Mouse (Mus musculus) midbrain, embryonic 11.5 days (tissue): ENCODE measurements around the gene Fabp3. TPM values are rescaled to one million over a fixed set of nuclear protein-coding genes. Genes with fewer than 3 reads are reported as not detected.

ENCODE experiments used
- ATAC-seq: fragments of 200-750 bp; cut with Nextera tagmentation; 2 replicates; pipeline ENCODE4 v1.8.0; 2017; ENCODE audit warnings: moderate TSS enrichment, moderate library complexity; ENCODE audit not compliant: low FRiP score
- DNase-seq: peaks from one replicate; pipeline ENCODE4 v3.0.0; 2015; ENCODE audit warnings: low spot score; ENCODE audit errors: missing footprints
- H3K27ac ChIP-seq: fragments of 300-500 bp; sonication (generic); 2 replicates; pipeline ENCODE4 v1.5.1; 2014; ENCODE audit warnings: low read depth, low read length
- H3K27me3 ChIP-seq: fragments of 300-500 bp; sonication (generic); 2 replicates; pipeline ENCODE4 v1.6.1; 2014; ENCODE audit warnings: mild to moderate bottlenecking, low read length, moderate library complexity, mixed read lengths; ENCODE audit not compliant: control insufficient read depth, insufficient read depth
- H3K36me3 ChIP-seq: fragments of 300-500 bp; sonication (generic); 2 replicates; pipeline ENCODE4 v1.6.1; 2014; ENCODE audit warnings: mild to moderate bottlenecking, low read length, moderate library complexity, mixed read lengths; ENCODE audit not compliant: control insufficient read depth, insufficient read depth
- H3K4me1 ChIP-seq: fragments of 300-500 bp; sonication (generic); 2 replicates; pipeline ENCODE4 v1.6.1; 2014; ENCODE audit warnings: low read length; ENCODE audit not compliant: control insufficient read depth, insufficient read depth
- H3K4me2 ChIP-seq: fragments of 300-500 bp; sonication (generic); 2 replicates; pipeline ENCODE4 v1.6.1; 2014; ENCODE audit warnings: mild to moderate bottlenecking, moderate library complexity
- H3K4me3 ChIP-seq: fragments of 300-500 bp; sonication (generic); 2 replicates; pipeline ENCODE4 v1.5.1; 2014; ENCODE audit warnings: low read depth, low read length
- H3K9ac ChIP-seq: fragments of 300-500 bp; sonication (generic); 2 replicates; pipeline ENCODE4 v1.6.1; 2014; ENCODE audit warnings: low read length
- H3K9me3 ChIP-seq: fragments of 300-500 bp; sonication (generic); 2 replicates; pipeline ENCODE4 v1.6.1; 2016; ENCODE audit warnings: low read length; ENCODE audit not compliant: control insufficient read depth
- WGBS: fragments of 180-500 bp; shearing (Covaris S2); extraction: QIAGEN DNeasy Blood & Tissue Kit; methylation state at CpG from one replicate; pipeline ENCODE4 v1.1.7; 2014; 5-methylcytosine and 5-hydroxymethylcytosine counted together
- polyA plus RNA-seq: library from polyadenylated mRNA; unstranded; fragments of >200 nt; fragmentation: Nextera tagmentation; extraction: Ambion mirVana; gene quantifications from 2 replicates; pipeline ENCODE4 v1.2.1, GENCODE M21; 2014

The Fabp3 gene
- polyA plus RNA-seq, 1 experiment from 2014 or later, result 16.7 TPM

DNA sequence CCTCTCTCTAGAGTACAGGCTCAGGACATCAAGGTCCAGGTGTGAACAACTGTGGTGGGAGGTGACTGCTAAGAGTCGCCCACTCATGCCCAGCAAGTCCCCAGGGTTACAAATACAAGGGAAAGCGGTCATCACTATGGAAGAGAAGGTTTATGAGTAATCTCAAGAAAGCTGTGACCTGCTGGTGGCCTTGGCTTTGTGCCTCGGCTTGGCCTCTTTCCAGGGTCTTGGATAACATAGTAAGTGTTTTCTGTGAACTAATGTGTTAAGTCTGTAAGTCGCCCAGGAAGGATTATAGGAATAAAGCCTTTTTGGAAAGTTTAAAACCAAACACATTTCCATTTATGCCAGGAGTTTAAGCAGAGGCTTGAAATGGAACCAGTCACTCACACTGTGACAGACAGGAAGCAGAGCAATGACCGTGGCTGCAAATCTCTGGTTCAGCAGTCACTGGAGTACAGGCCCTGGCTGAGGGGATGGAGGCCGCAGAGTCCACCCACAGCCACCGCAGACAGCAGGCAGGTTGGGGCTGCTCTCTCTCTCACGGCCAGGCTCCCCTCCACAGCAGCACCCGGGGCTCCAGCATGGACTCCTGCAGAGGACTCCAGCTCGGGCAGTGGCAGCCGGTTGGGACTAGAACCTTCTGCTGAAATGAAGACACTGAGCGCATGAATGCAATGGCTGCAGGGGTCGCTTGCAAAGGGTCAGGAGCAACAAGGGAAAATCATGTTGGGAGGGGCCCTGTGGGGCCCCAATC lies 7.6 kb downstream of the Fabp3 start:
- H3K4me1 ChIP-seq, result no peaks in the 10 kb centered on the region
- DNase-seq (no peak), ATAC-seq (no peak)
- 78% methylated on average over 13 of the region's 13 CpGs for WGBS
- H3K4me3 ChIP-seq, result no peak overlapping the region
- no peaks in the 10 kb centered on the region; the same call in 1 of the 2 replicates for H3K36me3 ChIP-seq
- no peaks in the 10 kb centered on the region for H3K9me3 ChIP-seq
- no peak overlapping the region for H3K27ac ChIP-seq
- no peak overlapping the region for H3K9ac ChIP-seq
- no peaks in the 10 kb centered on the region; the same call in 1 of the 2 replicates for H3K27me3 ChIP-seq
- H3K4me2 ChIP-seq, result no peak overlapping the region

DNA sequence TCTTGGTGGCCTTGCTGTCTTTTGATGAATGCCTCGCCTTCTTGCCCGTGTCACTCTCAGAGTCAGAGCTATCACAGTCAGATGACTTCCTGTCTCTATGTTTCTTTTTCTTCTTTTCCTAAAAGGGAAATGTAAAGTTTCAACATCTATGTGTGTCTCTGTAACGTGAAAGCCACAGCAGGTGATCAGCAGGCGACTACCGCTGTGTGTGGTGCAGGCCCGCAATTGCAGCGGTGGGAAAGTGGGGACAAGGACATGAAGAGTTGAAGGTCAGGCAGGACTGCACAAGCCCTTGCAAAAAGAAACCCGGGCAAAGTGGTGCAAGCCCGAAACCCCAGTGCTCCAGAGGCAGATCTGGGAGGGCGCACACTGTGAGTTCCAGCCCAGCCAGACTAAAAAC lies 8.3 kb downstream of the Fabp3 start:
- Histone ChIP-seq H3K9me3 (no peaks in the 10 kb centered on the region), H3K4me3 (no peak overlapping the region), H3K27me3 (no peaks in the 10 kb centered on the region; the same call in 1 of the 2 replicates), H3K4me2 (no peak overlapping the region), H3K9ac (no peak overlapping the region), H3K4me1 (no peaks in the 10 kb centered on the region), H3K36me3 (no peaks in the 10 kb centered on the region; the same call in 1 of the 2 replicates), H3K27ac (no peak overlapping the region)
- no peak for DNase-seq
- no peak for ATAC-seq
- WGBS, result 78% methylated on average over 10 of the region's 10 CpGs

DNA sequence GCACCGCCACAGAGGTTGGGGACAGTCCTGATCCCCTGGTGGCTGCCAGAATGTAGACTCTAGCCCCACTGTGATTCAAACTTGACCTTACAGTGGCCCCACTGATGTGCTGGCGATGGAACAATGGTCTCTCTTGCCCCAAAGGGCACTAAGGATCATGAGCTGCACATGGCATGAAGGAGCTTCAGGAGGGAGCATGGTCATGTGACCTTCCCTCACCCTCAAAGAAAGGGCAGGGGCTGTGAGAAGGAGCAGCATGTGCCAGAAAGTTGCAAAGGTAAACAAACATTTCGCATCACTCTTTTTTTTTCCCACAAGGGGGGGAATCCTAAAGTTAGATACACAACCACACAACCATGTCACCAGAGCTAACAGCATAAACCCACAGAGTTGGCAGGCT lies 9.7 kb downstream of the Fabp3 start:
- H3K4me2 ChIP-seq, result no peak overlapping the region
- no peaks in the 10 kb centered on the region for H3K4me1 ChIP-seq
- H3K4me3 ChIP-seq, result no peak overlapping the region
- no peak overlapping the region for H3K27ac ChIP-seq
- no peak overlapping the region for H3K9ac ChIP-seq
- H3K9me3 ChIP-seq, result no peaks in the 10 kb centered on the region
- DNase-seq, result no peak
- H3K36me3 ChIP-seq, result no peaks in the 10 kb centered on the region; the same call in 1 of the 2 replicates
- ATAC-seq, result no peak
- 68% methylated on average over 3 of the region's 3 CpGs for WGBS
- no peaks in the 10 kb centered on the region for H3K27me3 ChIP-seq

DNA sequence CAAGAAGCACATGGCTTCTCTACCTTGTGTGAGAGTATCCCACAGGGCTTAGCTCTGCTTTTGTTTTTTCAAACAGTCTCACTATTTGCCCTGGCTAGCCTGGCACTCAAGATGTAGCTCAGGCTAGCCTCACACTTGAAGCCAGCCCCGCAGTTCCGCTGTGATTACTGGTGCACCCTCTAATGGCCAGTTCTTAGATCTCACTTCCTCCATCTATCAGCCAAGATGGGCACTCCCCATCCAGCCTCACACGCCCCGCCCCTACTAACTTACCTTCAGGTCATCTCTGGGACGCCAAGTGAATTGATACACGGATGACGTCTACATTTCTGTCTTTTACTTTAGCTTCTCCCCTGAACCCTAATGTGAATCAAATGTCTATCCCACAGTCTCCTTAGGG lies 11.2 kb downstream of the Fabp3 start:
- no peaks in the 10 kb centered on the region for H3K27me3 ChIP-seq
- 85% methylated on average over 7 of the region's 7 CpGs for WGBS
- H3K4me2 ChIP-seq, result no peak overlapping the region
- no peaks in the 10 kb centered on the region for H3K4me1 ChIP-seq
- H3K9ac ChIP-seq, result no peak overlapping the region
- peaks cover under 1% of the 10 kb centered on the region for H3K36me3 ChIP-seq
- no peak overlapping the region for H3K4me3 ChIP-seq
- no peaks in the 10 kb centered on the region for H3K9me3 ChIP-seq
- no peak for ATAC-seq
- no peak for DNase-seq
- H3K27ac ChIP-seq, result no peak overlapping the region

DNA sequence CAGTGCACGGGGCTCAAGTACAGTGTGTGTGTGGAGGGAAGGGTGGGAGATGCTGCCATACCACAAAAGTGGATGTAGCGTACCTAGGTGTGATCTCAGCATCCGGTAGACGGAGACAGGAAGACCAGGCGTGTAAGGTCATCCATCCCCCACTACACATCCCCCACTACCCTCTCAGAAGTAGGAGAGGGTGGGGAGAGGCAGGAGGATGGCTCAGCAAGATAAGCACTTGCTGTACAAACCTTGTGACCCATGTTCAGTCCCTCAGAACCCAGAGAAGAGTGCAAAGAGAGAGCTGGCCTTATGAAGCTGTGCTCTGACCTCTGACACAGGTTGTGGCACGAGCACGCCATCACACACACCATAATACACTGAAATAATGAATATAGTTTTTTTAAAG lies 13.2 kb downstream of the Fabp3 start:
- Histone ChIP-seq H3K9ac (no peak overlapping the region), H3K27ac (no peak overlapping the region), H3K36me3 (peaks cover 8% of the 10 kb centered on the region), H3K4me1 (no peaks in the 10 kb centered on the region), H3K4me3 (no peak overlapping the region), H3K27me3 (no peaks in the 10 kb centered on the region), H3K9me3 (no peaks in the 10 kb centered on the region), H3K4me2 (no peak overlapping the region)
- DNase-seq (no peak), ATAC-seq (no peak)
- 89% methylated on average over 7 of the region's 7 CpGs for WGBS

DNA sequence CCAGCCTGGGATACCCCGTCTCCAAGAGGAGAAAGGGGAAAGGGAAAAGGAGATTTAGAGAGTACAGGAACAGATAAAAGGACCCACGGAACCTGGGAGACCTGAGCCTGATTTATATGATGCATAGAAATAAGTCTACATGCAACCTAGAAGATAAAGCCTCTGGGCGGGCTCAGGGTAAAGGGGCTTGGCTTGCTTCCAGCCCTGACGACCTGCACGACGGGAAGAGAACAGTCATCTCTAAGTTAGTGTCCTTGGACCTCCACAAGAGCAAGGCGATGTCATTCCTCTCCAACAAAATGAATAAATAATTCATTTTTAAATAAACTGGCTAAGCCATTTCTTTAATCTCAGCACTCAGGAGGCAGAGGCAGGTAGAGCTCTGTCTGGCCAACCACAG lies 14.2 kb downstream of the Fabp3 start:
- Histone ChIP-seq H3K9me3 (no peaks in the 10 kb centered on the region), H3K4me1 (no peaks in the 10 kb centered on the region), H3K36me3 (peaks cover 10% of the 10 kb centered on the region), H3K4me2 (no peak overlapping the region), H3K4me3 (no peak overlapping the region), H3K27ac (no peak overlapping the region), H3K9ac (no peak overlapping the region), H3K27me3 (no peaks in the 10 kb centered on the region)
- 92% methylated on average over 7 of the region's 7 CpGs for WGBS
- DNase-seq (no peak), ATAC-seq (no peak)

DNA sequence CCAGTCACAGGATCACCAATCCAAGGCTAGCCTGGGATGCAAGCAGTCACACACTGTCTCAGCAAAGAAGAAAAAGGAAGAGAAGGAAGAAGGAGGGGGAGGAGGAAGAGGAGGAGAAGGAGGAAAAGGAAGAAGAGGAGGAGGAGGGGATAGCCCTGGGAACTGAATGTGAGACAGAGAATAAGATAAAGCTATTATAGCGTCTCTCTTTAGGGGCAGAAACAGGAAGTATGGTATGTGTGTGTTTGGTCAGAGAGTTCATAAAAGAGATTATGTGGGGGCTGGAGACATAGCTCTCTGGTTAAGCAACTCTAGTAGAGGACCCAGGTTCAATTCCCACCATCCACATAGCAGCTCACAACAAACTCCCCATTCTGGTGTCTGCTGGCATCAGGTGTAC lies 14.8 kb downstream of the Fabp3 start:
- DNase-seq (no peak), ATAC-seq (no peak)
- no peaks in the 10 kb centered on the region for H3K9me3 ChIP-seq
- no peak overlapping the region for H3K9ac ChIP-seq
- no peak overlapping the region for H3K4me2 ChIP-seq
- H3K27ac ChIP-seq, result no peak overlapping the region
- H3K27me3 ChIP-seq, result no peaks in the 10 kb centered on the region
- no peaks in the 10 kb centered on the region for H3K4me1 ChIP-seq
- 100% methylated on average over 1 of the region's 1 CpGs for WGBS
- H3K36me3 ChIP-seq, result peaks cover 13% of the 10 kb centered on the region
- no peak overlapping the region for H3K4me3 ChIP-seq

DNA sequence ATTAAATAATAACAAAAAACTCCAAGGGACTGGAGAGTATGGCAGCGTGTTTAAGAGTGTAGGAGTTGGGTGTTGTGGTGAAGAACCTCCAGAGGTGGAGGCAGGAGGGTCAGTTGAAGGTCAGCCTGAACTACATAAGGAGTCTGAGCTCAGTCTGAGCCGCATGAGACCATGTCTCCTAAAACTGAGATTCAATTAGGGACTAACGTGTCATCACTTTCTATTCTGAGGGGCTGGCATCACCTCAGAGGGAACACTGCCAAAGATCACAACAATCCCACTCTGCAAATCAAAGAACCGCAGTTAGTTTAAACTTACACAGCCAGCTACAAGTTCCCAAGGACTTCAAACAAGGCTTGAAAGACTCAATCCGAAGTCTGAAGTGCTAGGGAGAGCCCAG lies 15.2 kb downstream of the Fabp3 start:
- Histone ChIP-seq H3K4me1 (no peaks in the 10 kb centered on the region), H3K4me2 (no peak overlapping the region), H3K27me3 (no peaks in the 10 kb centered on the region), H3K36me3 (peaks cover 13% of the 10 kb centered on the region), H3K9me3 (no peaks in the 10 kb centered on the region), H3K9ac (no peak overlapping the region), H3K4me3 (no peak overlapping the region), H3K27ac (no peak overlapping the region)
- DNase-seq (no peak), ATAC-seq (no peak)
- 91% methylated on average over 5 of the region's 5 CpGs for WGBS

DNA sequence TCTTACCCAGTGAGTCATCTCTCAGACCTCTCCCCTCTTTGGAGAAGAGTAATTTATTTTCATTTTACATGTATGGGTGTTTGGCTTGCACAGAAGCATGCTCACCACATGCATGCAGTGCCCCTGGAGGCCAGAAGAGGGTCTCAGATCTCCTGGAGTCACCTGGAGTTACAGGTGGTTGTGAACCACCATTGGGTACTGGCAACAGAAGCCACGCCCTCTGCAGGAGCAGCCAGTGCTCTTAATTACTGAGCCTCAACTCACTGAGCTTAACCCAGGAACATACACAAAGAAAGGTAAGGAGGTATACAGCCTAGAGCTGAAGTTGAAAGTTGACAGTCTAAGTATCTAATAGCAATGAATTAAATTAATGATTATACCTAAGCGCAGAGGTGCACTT lies 17.1 kb downstream of the Fabp3 start:
- ATAC-seq (no peak), DNase-seq (no peak)
- H3K9ac ChIP-seq, result no peak overlapping the region
- no peak overlapping the region for H3K27ac ChIP-seq
- no peak overlapping the region for H3K4me2 ChIP-seq
- peaks cover 13% of the 10 kb centered on the region for H3K36me3 ChIP-seq
- WGBS, result 93% methylated on average over 2 of the region's 2 CpGs
- no peaks in the 10 kb centered on the region for H3K4me1 ChIP-seq
- no peaks in the 10 kb centered on the region for H3K9me3 ChIP-seq
- H3K27me3 ChIP-seq, result no peaks in the 10 kb centered on the region
- H3K4me3 ChIP-seq, result no peak overlapping the region
